Mouse (Mus musculus) thymus, adult 2 months (tissue): ENCODE results near the gene Chst12. TPM values are rescaled to one million over a fixed set of nuclear protein-coding genes. Genes with fewer than 3 reads are reported as not detected.

ENCODE experiments used
- DNase-seq: peaks from one replicate; pipeline ENCODE4 v3.0.0; 2021
- H3K27ac ChIP-seq: fragments of 200-500 bp; 2 replicates; pipeline ENCODE4 v1.5.1; 2012; ENCODE audit warnings: low read length, control low read depth; ENCODE audit not compliant: control insufficient read depth, insufficient read depth
- H3K27me3 ChIP-seq: fragments of 200-500 bp; 2 replicates; pipeline ENCODE4 v1.6.1; 2012; ENCODE audit warnings: mild to moderate bottlenecking, low read length, moderate library complexity, mixed read lengths; ENCODE audit not compliant: control insufficient read depth, insufficient read depth
- H3K36me3 ChIP-seq: fragments of 200-500 bp; 2 replicates; pipeline ENCODE4 v1.6.1; 2012; ENCODE audit warnings: mild to moderate bottlenecking, low read length, moderate library complexity; ENCODE audit not compliant: control insufficient read depth, insufficient read depth
- H3K4me1 ChIP-seq: fragments of 200-500 bp; replicated peaks from 2 replicates; pipeline ENCODE4 v1.6.1; 2012; ENCODE audit warnings: low read length; ENCODE audit not compliant: control insufficient read depth, insufficient read depth
- H3K4me3 ChIP-seq: fragments of 200-500 bp; 2 replicates; pipeline ENCODE4 v1.5.1; 2012; ENCODE audit warnings: mild to moderate bottlenecking, low read length, control low read depth, moderate library complexity; ENCODE audit not compliant: control insufficient read depth, insufficient read depth
- CTCF ChIP-seq: fragments of 200-500 bp; IDR thresholded peaks from 2 replicates; pipeline ENCODE4 v1.5.1; 2012; ENCODE audit warnings: mild to moderate bottlenecking, control low read depth, low read length, moderate library complexity, borderline replicate concordance; ENCODE audit not compliant: control insufficient read depth, poor library complexity, insufficient read depth; ENCODE audit errors: extremely low read depth
- POLR2A ChIP-seq: fragments of 200-500 bp; IDR thresholded peaks from 2 replicates; pipeline ENCODE4 v1.6.1; 2012; ENCODE audit warnings: mild to moderate bottlenecking, low read length, control low read depth, moderate library complexity; ENCODE audit not compliant: control insufficient read depth, poor library complexity, insufficient read depth; ENCODE audit errors: extremely low read depth
- WGBS: fragments of 180-500 bp; shearing (Covaris S2); methylation state at CpG from one replicate; pipeline ENCODE4 v1.1.7; 2018; 5-methylcytosine and 5-hydroxymethylcytosine counted together
- polyA plus RNA-seq: library from polyadenylated mRNA; depleted of rRNA; stranded (reverse); fragments of >200 nt; gene quantifications from 2 replicates; pipeline ENCODE4 v1.2.3, GENCODE M21; 2012

Gene Chst12
- polyA plus RNA-seq, 1 experiment, result 24.0 TPM

DNA sequence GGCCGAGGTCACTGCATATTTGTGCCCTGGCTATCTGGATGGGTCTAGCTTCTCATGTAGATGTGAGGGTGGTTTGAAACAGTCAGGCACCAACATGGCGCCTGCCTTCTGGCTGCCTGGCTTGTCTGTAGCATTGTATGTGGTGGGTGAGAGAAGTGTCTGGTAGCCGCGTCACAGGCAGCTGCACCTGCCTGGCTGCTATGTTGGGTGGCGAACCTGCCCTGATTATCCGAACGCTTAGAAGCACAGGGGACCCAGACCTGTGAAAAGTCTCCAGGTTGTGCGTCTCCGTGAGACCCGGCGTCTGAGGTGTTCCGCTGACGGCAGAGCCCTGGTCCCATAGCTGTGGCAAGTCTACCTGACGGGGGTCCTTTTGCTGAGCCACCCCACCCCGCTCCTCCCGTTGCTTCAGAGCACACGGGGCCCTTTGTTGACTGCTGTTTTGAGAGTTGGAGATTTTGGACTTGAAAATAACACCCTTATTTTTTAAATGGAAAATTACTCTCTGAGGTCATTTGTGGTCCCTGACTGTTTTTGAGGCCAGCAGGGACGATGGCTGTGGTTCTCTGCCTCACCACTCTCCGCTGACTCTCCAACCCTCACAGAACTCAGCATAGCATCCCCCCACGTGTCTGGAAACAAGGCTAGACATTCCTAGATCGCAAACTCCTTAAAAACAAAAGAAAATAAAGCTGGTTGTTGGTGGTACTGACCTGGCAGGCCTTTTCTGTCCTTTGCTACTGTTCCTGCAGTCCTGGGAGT is 12.0 kb downstream of the Chst12 start:
- no peak for TF ChIP-seq CTCF
- no peak for TF ChIP-seq POLR2A
- WGBS, result 56% methylated on average over 21 of the region's 21 CpGs
- Histone ChIP-seq H3K4me1 (peaks cover 31% of the 10 kb centered on the region), H3K27ac (no peak overlapping the region), H3K36me3 (no peaks in the 10 kb centered on the region), H3K4me3 (no peak overlapping the region), H3K27me3 (no peaks in the 10 kb centered on the region)
- DNase-seq, result no peak

DNA sequence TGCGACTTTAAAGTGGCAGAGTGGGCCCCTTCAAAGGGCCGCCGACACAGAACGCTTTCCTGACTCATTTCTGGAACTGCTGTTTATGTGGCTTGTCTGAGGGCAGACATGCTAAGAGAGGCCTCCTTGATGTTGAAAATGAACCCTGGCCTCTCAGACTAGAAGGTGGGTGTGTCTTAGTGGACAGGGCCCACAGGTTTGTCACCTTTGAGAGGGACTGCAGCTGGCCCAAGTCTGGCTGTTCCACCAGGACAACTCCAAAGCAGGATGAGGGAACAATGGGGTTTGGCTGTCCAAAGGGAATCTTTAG is 12.5 kb downstream of the Chst12 start:
- no peaks in the 10 kb centered on the region for H3K27me3 ChIP-seq
- 20% methylated on average over 4 of the region's 4 CpGs for WGBS
- peaks cover 31% of the 10 kb centered on the region for H3K4me1 ChIP-seq
- TF ChIP-seq POLR2A, result no peak
- TF ChIP-seq CTCF, result no peak
- H3K4me3 ChIP-seq, result no peak overlapping the region
- DNase-seq, result no peak
- no peaks in the 10 kb centered on the region for H3K36me3 ChIP-seq
- H3K27ac ChIP-seq, result no peak overlapping the region

DNA sequence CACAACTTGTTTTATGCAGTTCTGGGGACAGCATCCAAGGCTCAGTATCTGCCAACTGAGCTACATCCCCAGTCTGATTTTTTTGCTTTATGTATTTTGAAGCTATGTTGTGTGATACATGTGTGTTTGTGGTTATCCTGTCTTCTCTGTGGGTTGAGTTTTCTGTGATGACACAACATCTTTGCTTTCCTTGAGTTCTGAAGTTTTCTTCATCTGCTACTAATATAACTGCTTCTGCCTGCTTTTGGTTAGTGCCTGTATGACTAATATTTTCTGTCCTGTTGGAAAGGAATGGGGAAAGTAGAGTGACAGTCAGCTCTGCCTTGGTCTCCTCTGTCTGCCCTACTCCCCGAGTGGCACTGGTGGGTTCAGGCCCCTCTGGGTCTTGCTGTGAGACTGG is 15.8 kb downstream of the Chst12 start:
- Histone ChIP-seq H3K27ac (no peak overlapping the region), H3K4me3 (no peak overlapping the region), H3K36me3 (peaks cover 9% of the 10 kb centered on the region), H3K27me3 (no peaks in the 10 kb centered on the region), H3K4me1 (peaks cover 14% of the 10 kb centered on the region)
- TF ChIP-seq CTCF, result no peak
- no peak for TF ChIP-seq POLR2A
- 77% methylated on average over 1 of the region's 1 CpGs for WGBS
- DNase-seq, result no peak

DNA sequence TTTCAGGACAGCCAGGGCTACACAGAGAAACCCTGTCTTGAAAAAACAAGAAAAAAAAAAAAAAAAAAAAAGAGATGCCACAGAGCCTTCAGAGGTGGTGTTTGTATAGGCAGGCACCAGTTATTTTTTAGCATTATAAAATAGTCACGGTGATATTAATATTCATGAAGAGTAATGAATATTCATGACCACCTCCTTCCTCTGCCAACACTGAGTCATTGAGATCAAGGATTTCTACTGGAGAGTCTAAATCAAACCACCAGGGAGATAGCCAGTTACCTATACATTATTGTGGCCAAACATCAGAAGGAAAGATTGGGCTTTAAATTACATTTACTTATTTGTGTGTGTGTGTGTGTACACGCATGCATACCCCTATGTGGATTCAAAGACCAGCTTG is 21.4 kb downstream of the Chst12 start:
- Histone ChIP-seq H3K27me3 (no peaks in the 10 kb centered on the region), H3K36me3 (peaks cover 9% of the 10 kb centered on the region), H3K4me3 (no peak overlapping the region), H3K27ac (no peak overlapping the region), H3K4me1 (no peaks in the 10 kb centered on the region)
- TF ChIP-seq POLR2A (no peak), CTCF (no peak)
- no peak for DNase-seq
- WGBS, result 100% methylated on average over 2 of the region's 2 CpGs

DNA sequence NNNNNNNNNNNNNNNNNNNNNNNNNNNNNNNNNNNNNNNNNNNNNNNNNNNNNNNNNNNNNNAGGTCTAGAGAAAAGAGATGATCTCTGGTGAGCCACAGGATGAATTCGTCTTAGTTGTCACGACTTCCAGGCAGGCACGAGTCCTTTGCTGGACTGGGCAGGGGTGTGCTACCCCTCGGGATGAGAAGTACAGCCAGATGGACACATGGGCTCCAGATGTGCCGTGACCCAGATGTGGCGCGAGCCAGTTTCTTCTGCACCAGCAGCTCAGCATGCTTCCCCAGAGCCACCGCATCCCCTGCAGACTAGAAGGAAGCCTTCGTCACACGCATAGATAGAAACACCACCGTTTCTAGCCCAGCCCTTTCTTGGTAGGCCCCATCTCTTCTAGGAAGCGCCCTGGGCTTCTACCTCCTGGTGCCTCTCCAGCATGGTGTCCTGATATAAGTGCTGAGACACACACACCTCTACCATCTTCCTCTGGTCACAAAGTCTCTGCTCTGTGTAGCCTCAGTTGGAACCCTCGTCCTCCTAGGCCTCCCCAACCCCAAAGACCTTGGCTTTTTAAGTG is 32.8 kb downstream of the Chst12 start:
- Histone ChIP-seq H3K4me3 (no peak overlapping the region), H3K36me3 (no peaks in the 10 kb centered on the region), H3K4me1 (no peaks in the 10 kb centered on the region), H3K27me3 (no peaks in the 10 kb centered on the region), H3K27ac (no peak overlapping the region)
- no peak for TF ChIP-seq CTCF
- TF ChIP-seq POLR2A, result no peak
- no peak for DNase-seq
- 85% methylated on average over 13 of the region's 13 CpGs for WGBS

DNA sequence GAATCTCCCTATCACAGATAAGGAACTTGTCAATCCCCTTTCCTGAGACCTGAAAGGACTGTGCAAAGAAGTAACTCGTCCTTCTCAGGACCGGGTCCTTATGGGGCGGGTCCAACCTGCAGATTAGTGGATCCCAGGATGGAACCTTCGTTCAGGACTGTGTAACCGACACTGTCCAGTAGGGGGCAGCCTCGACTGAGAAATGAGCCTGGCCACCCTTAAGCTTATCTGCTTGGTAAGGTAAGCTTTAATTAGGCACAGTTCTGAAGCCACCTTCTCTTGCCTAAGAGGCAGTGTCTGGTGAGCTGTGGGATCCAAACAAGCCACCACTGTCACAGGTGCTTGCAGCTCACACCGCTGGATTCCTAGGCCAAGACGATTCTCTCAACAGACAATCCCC is 34.8 kb downstream of the Chst12 start:
- no peak overlapping the region for H3K4me3 ChIP-seq
- 14% methylated on average over 8 of the region's 8 CpGs for WGBS
- H3K27ac ChIP-seq, result no peak overlapping the region
- no peaks in the 10 kb centered on the region for H3K36me3 ChIP-seq
- TF ChIP-seq POLR2A (no peak), CTCF (peak; percentile 58; the same call in 1 of the 2 replicates)
- H3K4me1 ChIP-seq, result no peaks in the 10 kb centered on the region
- no peaks in the 10 kb centered on the region for H3K27me3 ChIP-seq
- DNase-seq, result peak; percentile 79
